Mouse (Mus musculus) spleen, adult 2 months (tissue): ENCODE measurements around the gene Ddx5.
A peak's percentile ranks its signal among the peaks of the same experiment; 100 is the strongest.

ENCODE experiments used
- CTCF ChIP-seq: fragments of 200-500 bp; IDR thresholded peaks from 2 replicates; pipeline ENCODE4 v1.5.1; 2011; ENCODE audit warnings: mild to moderate bottlenecking, inconsistent platforms; ENCODE audit not compliant: insufficient read depth, insufficient read length, insufficient replicate concordance; ENCODE audit errors: extremely low read depth
- POLR2A ChIP-seq: fragments of 200-500 bp; IDR thresholded peaks from 2 replicates; pipeline ENCODE4 v1.6.1; 2011; ENCODE audit warnings: low read depth, low read length, inconsistent platforms

GRCm38 (mm10) chr11:106750121-106750751 is 38.7 kb downstream of the Ddx5 start, which contains the start of gene Pecam1:
- TF ChIP-seq CTCF (no peak), POLR2A (peak; percentile 74)
